Mouse (Mus musculus) liver, embryonic 12.5 days (tissue): ENCODE data around the gene Snx13. TPM values are rescaled to one million over a fixed set of nuclear protein-coding genes. Genes with fewer than 3 reads are reported as not detected.

ENCODE experiments used
- ATAC-seq: fragments of 200-750 bp; cut with Nextera tagmentation; 2 replicates; pipeline ENCODE4 v1.8.0; 2017; ENCODE audit warnings: moderate number of reproducible peaks, mild to moderate bottlenecking, moderate library complexity
- H3K27ac ChIP-seq: fragments of 300-500 bp; sonication (generic); 2 replicates; pipeline ENCODE4 v1.5.1; 2016; ENCODE audit warnings: mild to moderate bottlenecking
- H3K27me3 ChIP-seq: fragments of 300-500 bp; sonication (generic); replicated peaks from 2 replicates; pipeline ENCODE4 v1.6.1; 2016; ENCODE audit warnings: mild to moderate bottlenecking, moderate library complexity
- H3K36me3 ChIP-seq: fragments of 300-500 bp; sonication (generic); 2 replicates; pipeline ENCODE4 v1.6.1; 2016; ENCODE audit warnings: mild to moderate bottlenecking, moderate library complexity
- H3K4me1 ChIP-seq: fragments of 300-500 bp; sonication (generic); 2 replicates; pipeline ENCODE4 v1.6.1; 2016
- H3K4me2 ChIP-seq: fragments of 300-500 bp; sonication (generic); 2 replicates; pipeline ENCODE4 v1.6.1; 2016; ENCODE audit warnings: mild to moderate bottlenecking, moderate library complexity
- H3K4me3 ChIP-seq: fragments of 300-500 bp; sonication (generic); 2 replicates; pipeline ENCODE4 v1.5.1; 2016; ENCODE audit warnings: mild to moderate bottlenecking, moderate library complexity
- H3K9ac ChIP-seq: fragments of 300-500 bp; sonication (generic); 2 replicates; pipeline ENCODE4 v1.6.1; 2016; ENCODE audit warnings: mild to moderate bottlenecking, moderate library complexity
- H3K9me3 ChIP-seq: fragments of 300-500 bp; sonication (generic); replicated peaks from 2 replicates; pipeline ENCODE4 v1.6.1; 2016; ENCODE audit warnings: mild to moderate bottlenecking, moderate library complexity
- WGBS: fragments of 180-500 bp; shearing (Covaris S2); methylation state at CpG from one replicate; pipeline ENCODE4 v1.1.7; 2016; ENCODE audit not compliant: insufficient replicate concordance; 5-methylcytosine and 5-hydroxymethylcytosine counted together
- polyA plus RNA-seq: library from polyadenylated mRNA; unstranded; fragments of >200 nt; fragmentation: Nextera tagmentation; extraction: Ambion mirVana; gene quantifications from 2 replicates; pipeline ENCODE4 v1.2.1, GENCODE M21; 2016

The Snx13 gene
- polyA plus RNA-seq: 8.4 and 10.3 TPM in 2 replicates

DNA sequence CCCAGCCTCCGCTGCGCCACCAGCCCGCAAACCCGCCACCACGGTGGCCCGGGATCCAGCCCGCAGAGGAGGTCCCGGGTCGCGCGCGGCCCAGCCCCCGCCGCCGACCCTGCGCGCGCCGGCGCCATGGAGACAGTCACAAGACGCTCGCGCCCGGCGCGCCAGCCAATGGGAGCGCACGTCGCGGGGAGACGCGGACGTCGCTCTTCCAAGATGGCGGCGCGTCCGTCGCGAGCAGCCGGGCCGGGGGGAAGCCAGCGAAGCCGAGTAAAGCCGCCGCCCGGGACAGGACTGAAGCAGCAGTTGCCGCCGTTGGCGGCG lies at the start of gene Snx13:
Gene Snx13, plus strand, starts transcription at position 188 of the 321 bp plus-strand sequence.
- Histone ChIP-seq H3K9me3 (no peaks in the 10 kb centered on the region), H3K27me3 (no peaks in the 10 kb centered on the region), H3K4me1 (peaks cover 20% of the 10 kb centered on the region), H3K4me2 (peak within 1 kb of the TSS; percentile 90), H3K9ac (peak within 1 kb of the TSS; percentile 96), H3K27ac (peak within 1 kb of the TSS; percentile 96), H3K36me3 (no peaks in the 10 kb centered on the region), H3K4me3 (peak within 1 kb of the TSS; percentile 92)
- under 1% methylated on average over 51 of the region's 51 CpGs for WGBS
- peak; percentile 97 for ATAC-seq

GRCm38 (mm10) chr12:34997597-34998182 lies 49.3 kb upstream of the Snx13 start:
- H3K4me1 ChIP-seq: no peaks in the 10 kb centered on the region
- H3K27ac ChIP-seq: no peak overlapping the region
- ATAC-seq: no peak
- H3K36me3 ChIP-seq: no peaks in the 10 kb centered on the region
- WGBS: 76% methylated on average over 3 of the region's 3 CpGs
- H3K27me3 ChIP-seq: no peaks in the 10 kb centered on the region
- no peaks in the 10 kb centered on the region for H3K9me3 ChIP-seq
- H3K9ac ChIP-seq: no peak overlapping the region
- H3K4me2 ChIP-seq: no peak overlapping the region
- no peak overlapping the region for H3K4me3 ChIP-seq

DNA sequence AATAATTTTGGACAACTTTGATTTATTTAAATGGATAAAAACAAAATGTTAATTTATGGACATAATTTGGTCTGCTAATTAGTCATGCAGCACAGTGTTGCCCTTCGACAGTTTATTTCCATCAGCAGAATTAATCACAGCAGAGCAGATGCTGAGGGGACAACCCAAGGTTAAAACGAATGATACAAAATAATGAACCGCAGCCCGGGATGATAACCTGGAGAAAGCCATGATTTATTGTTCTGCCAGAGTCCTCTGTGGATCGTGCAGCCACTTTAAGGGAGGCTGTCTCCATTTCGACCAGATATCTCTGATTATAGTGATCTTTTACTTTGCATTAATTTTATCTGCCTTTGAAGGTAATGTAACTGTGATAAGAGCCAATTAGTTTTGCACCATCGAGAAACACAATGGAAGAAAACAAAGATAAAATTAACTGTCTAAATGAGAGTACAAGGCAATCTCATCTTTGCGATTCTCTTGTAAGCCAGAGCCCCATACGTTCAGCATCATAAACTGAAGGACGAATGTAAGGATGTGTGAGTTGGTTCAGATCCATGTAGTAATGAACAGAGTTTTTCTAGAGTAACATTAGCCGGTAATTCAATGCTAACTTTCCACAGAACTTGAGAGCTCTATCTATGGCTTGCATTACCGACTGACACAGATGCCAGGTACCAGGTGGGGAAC lies 48.1 kb upstream of the Snx13 start:
- H3K9ac ChIP-seq: no peak overlapping the region
- no peak overlapping the region for H3K4me2 ChIP-seq
- no peaks in the 10 kb centered on the region for H3K9me3 ChIP-seq
- no peaks in the 10 kb centered on the region for H3K4me1 ChIP-seq
- ATAC-seq: no peak
- WGBS: 67% methylated on average over 12 of the region's 12 CpGs
- no peak overlapping the region for H3K27ac ChIP-seq
- H3K36me3 ChIP-seq: no peaks in the 10 kb centered on the region
- no peak overlapping the region for H3K4me3 ChIP-seq
- H3K27me3 ChIP-seq: no peaks in the 10 kb centered on the region

- H3K9ac ChIP-seq: no peak overlapping the region
- H3K4me2 ChIP-seq: no peak overlapping the region
- 41% methylated on average over 4 of the region's 4 CpGs for WGBS
- no peaks in the 10 kb centered on the region for H3K36me3 ChIP-seq
- H3K9me3 ChIP-seq: no peaks in the 10 kb centered on the region
- H3K27ac ChIP-seq: no peak overlapping the region
- ATAC-seq: no peak
- no peaks in the 10 kb centered on the region for H3K4me1 ChIP-seq
- H3K27me3 ChIP-seq: no peaks in the 10 kb centered on the region
- no peak overlapping the region for H3K4me3 ChIP-seq
These were observed 46.7 kb upstream of the Snx13 start for GRCm38 (mm10) chr12:35000323-35000722.

DNA sequence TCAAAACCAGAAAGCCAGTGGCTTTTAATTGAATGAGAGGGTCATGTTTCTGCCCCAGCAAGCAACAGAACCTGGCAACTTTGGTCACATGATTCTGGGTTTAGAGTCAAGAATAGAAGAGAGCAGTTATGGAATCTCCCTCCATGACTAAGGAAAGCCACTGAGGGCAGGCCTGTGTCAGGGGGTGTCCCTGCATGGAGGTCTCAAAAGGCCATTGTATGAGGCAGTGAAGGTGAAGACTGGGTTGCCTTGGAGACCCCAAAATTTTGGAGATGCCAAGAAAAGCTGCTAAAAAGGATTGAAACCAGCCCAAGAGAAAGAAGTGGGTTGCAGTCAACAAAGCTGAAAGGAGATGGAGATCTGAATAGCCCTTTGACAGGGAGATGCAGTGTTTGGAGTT lies 41.2 kb upstream of the Snx13 start:
- no peaks in the 10 kb centered on the region for H3K4me1 ChIP-seq
- ATAC-seq: no peak
- H3K9me3 ChIP-seq: no peaks in the 10 kb centered on the region
- H3K27me3 ChIP-seq: no peaks in the 10 kb centered on the region
- H3K4me3 ChIP-seq: no peak overlapping the region
- no peak overlapping the region for H3K27ac ChIP-seq
- H3K9ac ChIP-seq: no peak overlapping the region
- H3K36me3 ChIP-seq: no peaks in the 10 kb centered on the region
- H3K4me2 ChIP-seq: no peak overlapping the region

DNA sequence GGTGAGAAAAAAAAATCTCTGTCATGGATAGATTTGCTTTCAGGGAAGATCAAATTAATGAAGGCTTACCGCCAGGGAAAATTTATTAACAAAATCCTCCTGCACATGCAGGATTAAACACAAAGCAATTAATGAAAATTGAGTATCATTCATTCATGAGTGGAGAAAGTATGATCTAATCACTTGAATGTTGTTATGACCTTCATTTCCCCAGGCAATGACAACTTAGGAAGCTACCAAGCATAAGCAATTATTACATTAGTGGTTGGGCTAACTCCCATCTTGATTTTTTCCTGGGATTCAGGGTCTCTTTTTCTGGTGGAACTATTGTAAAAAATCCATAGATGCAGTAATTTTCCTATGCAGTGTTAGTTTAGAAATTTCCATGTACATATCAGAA lies 39.1 kb upstream of the Snx13 start:
- no peak for ATAC-seq
- Histone ChIP-seq H3K4me1 (no peaks in the 10 kb centered on the region), H3K4me3 (no peak overlapping the region), H3K27me3 (no peaks in the 10 kb centered on the region), H3K27ac (no peak overlapping the region), H3K36me3 (no peaks in the 10 kb centered on the region), H3K4me2 (no peak overlapping the region), H3K9ac (no peak overlapping the region), H3K9me3 (no peaks in the 10 kb centered on the region)
- WGBS: 77% methylated on average over 1 of the region's 1 CpGs

DNA sequence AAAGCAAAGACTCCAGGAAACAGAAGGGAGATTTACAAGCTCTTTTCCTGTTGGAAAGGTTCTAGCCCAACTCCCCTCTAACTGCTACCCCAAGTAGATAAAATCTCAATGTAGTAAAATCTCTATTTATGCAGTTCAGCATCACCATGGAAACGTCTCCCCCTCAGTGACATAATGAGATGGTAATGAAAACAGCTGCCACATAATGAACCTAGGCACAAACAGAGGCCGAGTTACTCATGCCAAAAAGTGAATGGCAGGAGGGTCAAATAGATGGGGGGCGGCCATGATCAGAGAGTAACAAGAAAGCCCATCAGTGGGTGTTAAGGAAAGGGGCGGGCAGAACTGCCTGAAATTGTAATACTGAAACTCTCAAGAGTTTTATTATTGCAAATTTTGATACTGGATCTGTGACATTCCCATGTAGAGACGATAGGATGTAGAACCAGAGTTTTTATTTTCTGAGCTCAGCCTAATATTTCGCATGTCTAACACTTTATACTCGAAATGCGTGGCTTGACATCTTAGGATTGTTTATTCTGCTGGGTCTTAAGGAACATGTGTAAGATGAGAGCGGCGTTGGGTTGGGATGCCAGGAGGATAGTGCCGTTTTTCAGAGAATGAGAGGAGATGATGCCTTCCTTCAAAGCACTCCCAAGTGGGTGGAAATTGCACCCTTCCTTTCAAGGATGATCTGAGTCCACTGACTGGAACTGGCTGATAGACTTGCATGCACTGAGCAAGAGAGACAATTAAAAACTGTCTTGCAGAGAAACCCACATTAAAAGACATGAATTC lies 38.4 kb upstream of the Snx13 start:
- no peak for ATAC-seq
- 64% methylated on average over 11 of the region's 11 CpGs for WGBS
- no peak overlapping the region for H3K9ac ChIP-seq
- no peaks in the 10 kb centered on the region for H3K4me1 ChIP-seq
- no peaks in the 10 kb centered on the region for H3K27me3 ChIP-seq
- H3K4me3 ChIP-seq: no peak overlapping the region
- no peaks in the 10 kb centered on the region for H3K36me3 ChIP-seq
- H3K27ac ChIP-seq: no peak overlapping the region
- H3K9me3 ChIP-seq: no peaks in the 10 kb centered on the region
- H3K4me2 ChIP-seq: no peak overlapping the region

GRCm38 (mm10) chr12:35011462-35011861 lies 35.5 kb upstream of the Snx13 start:
- H3K4me1 ChIP-seq: no peaks in the 10 kb centered on the region
- H3K9ac ChIP-seq: no peak overlapping the region
- no peak overlapping the region for H3K4me2 ChIP-seq
- ATAC-seq: no peak
- no peak overlapping the region for H3K27ac ChIP-seq
- no peaks in the 10 kb centered on the region for H3K36me3 ChIP-seq
- no peak overlapping the region for H3K4me3 ChIP-seq
- WGBS: 56% methylated on average over 1 of the region's 1 CpGs
- no peaks in the 10 kb centered on the region for H3K27me3 ChIP-seq
- no peaks in the 10 kb centered on the region for H3K9me3 ChIP-seq

GRCm38 (mm10) chr12:35013950-35014349 lies 33.0 kb upstream of the Snx13 start:
- Histone ChIP-seq H3K36me3 (no peaks in the 10 kb centered on the region), H3K9me3 (no peaks in the 10 kb centered on the region), H3K27me3 (no peaks in the 10 kb centered on the region), H3K27ac (no peak overlapping the region), H3K4me2 (no peak overlapping the region), H3K4me1 (no peaks in the 10 kb centered on the region), H3K9ac (no peak overlapping the region), H3K4me3 (no peak overlapping the region)
- WGBS: 36% methylated on average over 2 of the region's 2 CpGs
- no peak for ATAC-seq

DNA sequence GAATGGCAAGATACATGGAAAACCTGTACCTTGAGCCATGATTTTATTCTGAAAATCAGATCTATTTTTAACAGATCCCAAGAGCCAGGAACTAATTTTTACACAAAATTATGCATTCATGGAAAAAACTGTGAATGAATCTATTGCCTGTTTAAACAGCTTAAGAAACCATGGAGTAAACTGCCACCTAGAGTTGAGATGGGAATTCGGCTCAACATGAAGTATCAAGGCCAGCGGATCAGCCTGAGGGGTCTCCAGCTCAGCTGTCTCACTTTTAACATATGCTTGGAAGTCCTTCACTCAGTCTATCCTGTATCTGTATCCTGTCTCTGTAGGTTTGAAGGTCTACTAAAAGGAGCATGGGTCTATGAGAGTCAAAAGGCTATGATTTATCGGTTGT lies 30.9 kb upstream of the Snx13 start:
- H3K4me2 ChIP-seq: no peak overlapping the region
- H3K4me3 ChIP-seq: no peak overlapping the region
- no peaks in the 10 kb centered on the region for H3K4me1 ChIP-seq
- H3K36me3 ChIP-seq: no peaks in the 10 kb centered on the region
- no peak overlapping the region for H3K27ac ChIP-seq
- ATAC-seq: no peak
- H3K9ac ChIP-seq: no peak overlapping the region
- H3K9me3 ChIP-seq: no peaks in the 10 kb centered on the region
- WGBS: 71% methylated on average over 3 of the region's 3 CpGs
- H3K27me3 ChIP-seq: no peaks in the 10 kb centered on the region

DNA sequence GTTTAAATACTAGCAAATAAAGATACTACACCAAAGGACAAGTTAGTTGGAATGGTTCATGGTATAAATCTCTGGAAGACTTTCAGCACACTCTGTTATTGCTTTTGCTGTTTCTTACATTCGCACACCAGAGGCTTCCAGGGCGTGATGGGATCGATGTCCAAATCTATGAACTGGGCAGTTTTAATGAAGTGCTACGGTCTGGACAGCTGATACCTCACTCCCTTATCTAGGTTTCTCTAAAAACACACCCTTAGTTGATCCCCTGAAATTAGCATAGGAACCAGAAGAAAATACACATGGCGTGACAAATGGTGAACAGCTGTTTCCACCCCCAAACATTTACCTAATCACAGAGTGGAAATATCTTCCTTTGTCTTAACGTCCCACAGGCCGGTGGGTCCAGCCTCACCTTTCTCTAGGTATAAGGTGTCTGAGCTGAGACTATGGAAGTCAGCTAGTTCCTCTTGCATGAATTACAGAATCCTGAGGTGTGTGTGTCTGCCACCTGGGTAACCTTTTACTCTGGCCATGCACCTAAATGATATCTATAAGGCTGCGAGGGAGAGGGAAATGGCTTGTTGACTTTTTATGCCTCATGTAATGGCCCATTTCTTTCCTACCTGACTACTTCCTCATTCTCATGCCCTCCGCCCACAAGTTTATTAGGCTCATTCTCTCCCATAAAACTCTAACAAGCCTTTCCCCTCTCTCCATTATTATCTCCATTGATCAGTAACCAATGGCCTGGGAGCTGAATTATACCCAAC lies 30.3 kb upstream of the Snx13 start:
- H3K4me1 ChIP-seq: no peaks in the 10 kb centered on the region
- H3K4me2 ChIP-seq: no peak overlapping the region
- ATAC-seq: no peak
- no peaks in the 10 kb centered on the region for H3K27me3 ChIP-seq
- no peaks in the 10 kb centered on the region for H3K36me3 ChIP-seq
- H3K9me3 ChIP-seq: no peaks in the 10 kb centered on the region
- 69% methylated on average over 9 of the region's 9 CpGs for WGBS
- H3K9ac ChIP-seq: no peak overlapping the region
- no peak overlapping the region for H3K4me3 ChIP-seq
- H3K27ac ChIP-seq: no peak overlapping the region

GRCm38 (mm10) chr12:35018679-35019237 lies 28.2 kb upstream of the Snx13 start:
- WGBS: 43% methylated on average over 9 of the region's 9 CpGs
- H3K27ac ChIP-seq: no peak overlapping the region
- no peaks in the 10 kb centered on the region for H3K27me3 ChIP-seq
- no peak overlapping the region for H3K4me3 ChIP-seq
- H3K36me3 ChIP-seq: no peaks in the 10 kb centered on the region
- H3K4me1 ChIP-seq: no peaks in the 10 kb centered on the region
- no peak overlapping the region for H3K9ac ChIP-seq
- ATAC-seq: no peak
- H3K4me2 ChIP-seq: no peak overlapping the region
- no peaks in the 10 kb centered on the region for H3K9me3 ChIP-seq
